Mouse (Mus musculus) thymus, postnatal 10 days (tissue): Measurements from ENCODE around the gene Sult2a8.
"Not testable (repeated sequence)": the region's sequence is repeated elsewhere in the genome, so short reads cannot be mapped to it uniquely, and the experiment has no call there.

ENCODE experiments used
- DNase-seq, 2 experiments: peaks; one replicate each; pipeline ENCODE4 v3.0.0; 2021; ENCODE audit warnings: low spot score in 2 of 2

Sult2a8 gene

DNA sequence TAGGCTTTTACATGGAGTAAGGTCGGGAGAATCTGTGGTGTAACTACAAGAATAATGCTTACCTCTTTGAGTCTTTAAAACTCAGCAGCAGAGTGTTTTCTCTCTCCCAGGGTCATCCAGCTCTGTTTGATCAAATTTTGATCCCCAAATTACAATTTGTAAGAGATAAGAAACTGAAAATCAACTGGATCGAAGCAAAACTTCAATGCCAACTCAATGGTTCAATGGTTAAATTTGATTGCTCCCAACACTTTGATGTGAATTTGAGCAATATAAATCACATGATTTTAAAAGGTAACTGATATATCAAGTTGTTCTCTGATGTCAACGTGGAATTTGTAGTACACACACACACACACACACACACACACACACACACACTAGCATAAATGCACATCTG is at the start of gene Sult2a8:
Gene Sult2a8 (minus strand): TSS at position 236 of the 400 bp plus-strand sequence.
- no peak for DNase-seq

GRCm38 (mm10) chr7:14494130-14494529 is 47.6 kb upstream of the Sult2a8 start, which contains the start of gene Sult2a7:
Sult2a7 (minus strand) TSS chr7:14494230.
- DNase-seq: no peak

- DNase-seq: no peak
These were observed 46.3 kb upstream of the Sult2a8 start for GRCm38 (mm10) chr7:14492886-14493285.

DNA sequence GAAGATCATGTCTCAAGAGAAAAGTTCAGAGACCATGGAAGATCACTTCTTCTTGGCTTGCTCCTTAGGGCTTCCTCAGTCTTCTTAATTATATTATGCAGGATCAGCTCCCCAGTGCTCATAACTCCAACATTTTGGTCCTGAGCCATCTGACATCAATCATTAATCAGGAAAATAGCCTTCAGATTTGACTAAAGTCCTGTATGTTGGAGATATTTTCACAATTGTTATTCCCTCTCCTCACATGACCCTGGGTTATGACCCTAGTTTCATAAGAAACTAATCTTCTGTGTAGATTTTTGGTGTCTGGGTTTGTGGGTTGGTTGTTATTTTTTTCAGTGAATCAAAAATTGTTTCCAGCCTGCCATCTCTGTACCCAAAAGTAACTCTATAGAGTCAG is 7.0 kb downstream of the Sult2a8 start:
- no peak for DNase-seq

DNA sequence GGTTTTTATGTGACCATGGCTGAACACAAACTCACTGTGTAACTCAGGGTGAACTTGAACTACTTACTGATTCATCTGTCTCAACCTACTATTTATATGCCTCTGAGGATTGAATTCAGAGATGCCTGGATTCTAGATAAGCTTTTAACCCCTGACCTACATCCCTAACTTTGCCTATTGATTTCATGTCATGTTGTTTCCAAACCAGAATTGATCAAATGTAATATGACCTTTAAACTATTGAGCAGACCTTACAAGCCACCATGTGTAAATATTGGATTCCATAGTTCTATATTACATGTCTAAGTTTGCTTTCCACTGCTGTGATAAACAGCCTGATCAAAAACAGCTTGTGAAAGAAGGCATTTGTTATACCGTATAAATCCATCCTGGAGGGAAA is 8.1 kb downstream of the Sult2a8 start:
- no peak for DNase-seq

DNA sequence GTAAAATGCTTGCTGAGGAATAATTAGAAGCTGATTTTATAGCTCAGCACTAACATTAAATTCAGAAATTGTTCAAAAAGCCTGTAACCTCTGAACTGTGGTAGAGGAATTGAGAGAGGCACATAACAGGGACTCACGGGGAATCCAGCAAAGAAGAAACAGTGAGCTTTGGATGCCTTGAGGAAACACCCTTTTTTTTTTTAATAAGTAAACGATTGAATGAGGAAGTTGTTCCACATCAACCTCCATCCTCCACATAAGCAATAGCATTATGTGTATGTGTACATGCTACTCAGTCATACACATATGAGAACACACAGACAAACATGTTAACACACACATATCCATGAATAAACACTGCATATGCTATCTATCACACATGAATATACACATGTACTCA is 8.5 kb downstream of the Sult2a8 start:
- no peak for DNase-seq

DNA sequence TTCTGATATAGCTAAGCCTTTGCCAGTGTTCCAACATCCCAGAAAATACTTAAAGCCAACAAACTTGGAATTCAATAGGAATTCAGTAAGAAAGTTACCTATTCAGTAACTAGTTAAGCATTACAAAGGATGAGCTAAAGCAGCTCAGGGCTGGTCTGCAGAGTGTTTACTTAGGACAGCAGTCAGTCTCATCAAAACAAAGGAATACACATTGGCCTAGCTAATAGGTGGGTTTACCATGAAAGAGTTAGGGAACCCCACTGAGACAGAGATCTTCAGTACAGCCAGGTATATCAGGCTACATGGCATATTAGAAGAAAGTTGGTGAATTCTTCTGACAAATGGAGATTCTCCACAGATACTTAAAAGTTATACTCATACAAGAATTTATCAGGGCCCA is 47.2 kb downstream of the Sult2a8 start:
- DNase-seq: not testable (repeated sequence)

GRCm38 (mm10) chr7:14396462-14396861 is 50.1 kb downstream of the Sult2a8 start:
- no peak for DNase-seq
